10 mouse cellular contexts compared by ENCODE assay signal in genomic region chr19:15516566-15517305, GRCm38 (mm10).
A peak's percentile ranks its signal among the peaks of the same experiment; 100 is the strongest.
DNase-seq lines count a peak whose midpoint lies in the region; ATAC-seq and TF ChIP-seq lines count a peak whose summit lies in the region.
"Had no signal": no experiment of that assay in that cellular context is flagged by ENCODE, and none has a peak within 500 bp of the region (broad histone marks: within the 10 kb centered on the region; RNA-seq: fewer than 3 reads in every experiment).

No protein-coding gene starts in this region.

- peaks cover 8% of the 10 kb centered on the region; the same call in 1 of the 2 replicates for H3K4me1 ChIP-seq in heart, embryonic 12.5 days (replicated peaks)
- H3K4me1 ChIP-seq: limb, embryonic 15.5 days had no signal

- H3K27me3 ChIP-seq in heart, embryonic 12.5 days (replicated peaks): no peaks in the 10 kb centered on the region
- H3K27me3 ChIP-seq: limb, embryonic 15.5 days had no signal

- H3K4me2 ChIP-seq in heart, embryonic 12.5 days: peak overlapping the region; percentile 18; the same call in 1 of the 2 replicates
- H3K4me2 ChIP-seq: limb, embryonic 15.5 days had no signal

- H3K9ac ChIP-seq in heart, embryonic 12.5 days: no peak overlapping the region
- H3K9ac ChIP-seq: limb, embryonic 15.5 days had no signal

- H3K36me3 ChIP-seq in heart, embryonic 12.5 days: no peaks in the 10 kb centered on the region
- H3K36me3 ChIP-seq: limb, embryonic 15.5 days had no signal

- no peaks in the 10 kb centered on the region for H3K9me3 ChIP-seq in heart, embryonic 12.5 days (replicated peaks)
- H3K9me3 ChIP-seq: limb, embryonic 15.5 days had no signal

- intact Hi-C loops in heart, postnatal 10 days (cut with DNase I): no loop called here
- intact Hi-C loops in left cerebral cortex, adult 2 months (cut with DNase I): loop anchor here (10.0 kb wide), 1 partner anchor 302 kb away; no protein-coding TSS in a partner anchor

- TF ChIP-seq CTCF in left cerebral cortex, adult 2 months (IDR thresholded peaks at IDR 0.05): no peak

- no peak for DNase-seq in heart, postnatal 10 days
- DNase-seq in right cerebral cortex, adult 2 months (ENCODE audit: low spot score in 2 of 2): peak; percentile 33 to 47
- DNase-seq in right cerebral cortex, postnatal 14 days: no peak
- peak; percentile 18 to 29 for DNase-seq in left cerebral cortex, adult 2 months (ENCODE audit: extremely low spot score in 1 of 2, low spot score in 2 of 2)
- no peak for DNase-seq in spleen, adult 18-20 months
- no peak for DNase-seq in adrenal gland, postnatal 25 days
- DNase-seq: gastrocnemius, adult 2 months had no signal

- H3K27ac ChIP-seq in heart, embryonic 12.5 days (ENCODE audit: poor library complexity, severe bottlenecking): no peak overlapping the region
- peak overlapping the region; percentile 85 for H3K27ac ChIP-seq in left cerebral cortex, adult 2 months
- H3K27ac ChIP-seq: gastrocnemius, adult 2 months; limb, embryonic 15.5 days had no signal

- no peak overlapping the region for H3K4me3 ChIP-seq in heart, embryonic 12.5 days
- H3K4me3 ChIP-seq in left cerebral cortex, adult 2 months: peak overlapping the region; percentile 32
- H3K4me3 ChIP-seq: gastrocnemius, adult 2 months; limb, embryonic 15.5 days had no signal

- no peak for ATAC-seq in heart, embryonic 12.5 days (ENCODE audit: insufficient number of reproducible peaks, low FRiP score)
- no peak for ATAC-seq in granulocyte monocyte progenitor cell, adult 5-6 weeks (replicated peaks; ENCODE audit: poor library complexity, severe bottlenecking)

- WGBS in heart, embryonic 12.5 days: 30% methylated on average over 17 of the region's 17 CpGs

Comparison
In these comparisons a context has a peak if more than half of its experiments do, and no peak if none do; other contexts are left out.
1. DNase-seq: peak in right cerebral cortex, adult 2 months (2 of 2) and left cerebral cortex, adult 2 months (2 of 2); none in heart, postnatal 10 days (0 of 2), right cerebral cortex, postnatal 14 days (single experiment), spleen, adult 18-20 months (0 of 2) and adrenal gland, postnatal 25 days (single experiment).